Mouse (Mus musculus): ENCODE measurements at regions not wholly inside any gene's neighbourhood (a gene's known extent, or its start where the extent isn't known, plus 50 kb on each side); places are given as distances from the start of the nearest gene placed in this dataset.

GRCm38 (mm10) chr11:7408992-7409391 is 195.3 kb upstream of the Igfbp3 start:
- no peak for ATAC-seq (ENCODE audit: low FRiP score, low TSS enrichment)
- no peak for DNase-seq (ENCODE audit: low spot score)

GRCm38 (mm10) chr11:7404666-7405065 is 190.9 kb upstream of the Igfbp3 start:
- no peak overlapping the region for H3K27ac ChIP-seq (replicated peaks)
- no peak overlapping the region for H3K9ac ChIP-seq (ENCODE audit: low read length)
- no peak for ATAC-seq (ENCODE audit: low FRiP score, low TSS enrichment)
- H3K27me3 ChIP-seq (ENCODE audit: control insufficient read depth, insufficient read depth, low read length): no peaks in the 10 kb centered on the region
- TF ChIP-seq CTCF (IDR thresholded peaks at IDR 0.05; ENCODE audit: low read depth): no peak
- no peak for TF ChIP-seq EP300 (optimal IDR thresholded peaks at IDR 0.05)
- DNase-seq (ENCODE audit: low spot score): no peak
- no peaks in the 10 kb centered on the region for H3K36me3 ChIP-seq (ENCODE audit: control insufficient read depth, insufficient read depth, low read length)
- H3K4me1 ChIP-seq (replicated peaks; ENCODE audit: control insufficient read depth, insufficient read depth): no peaks in the 10 kb centered on the region
- H3K9me3 ChIP-seq (ENCODE audit: control insufficient read depth, low read length): no peaks in the 10 kb centered on the region
- H3K4me2 ChIP-seq (replicated peaks; ENCODE audit: low read depth): no peak overlapping the region
- 56% methylated on average over 4 of the region's 4 CpGs for WGBS
- H3K4me3 ChIP-seq (ENCODE audit: low read depth, low read length): no peak overlapping the region

More at GRCm38 (mm10) chr11:7408992-7409391, 195.3 kb upstream of the Igfbp3 start:
- no peak overlapping the region for H3K9ac ChIP-seq (ENCODE audit: low read length)
- H3K27me3 ChIP-seq (ENCODE audit: control insufficient read depth, insufficient read depth, low read length): no peaks in the 10 kb centered on the region
- no peaks in the 10 kb centered on the region for H3K36me3 ChIP-seq (ENCODE audit: control insufficient read depth, insufficient read depth, low read length)
- no peak for TF ChIP-seq EP300 (optimal IDR thresholded peaks at IDR 0.05)
- TF ChIP-seq CTCF (IDR thresholded peaks at IDR 0.05; ENCODE audit: low read depth): no peak
- no peaks in the 10 kb centered on the region for H3K9me3 ChIP-seq (ENCODE audit: control insufficient read depth, low read length)
- no peak overlapping the region for H3K4me3 ChIP-seq (ENCODE audit: low read depth, low read length)
- H3K4me2 ChIP-seq (replicated peaks; ENCODE audit: low read depth): no peak overlapping the region
- no peaks in the 10 kb centered on the region for H3K4me1 ChIP-seq (replicated peaks; ENCODE audit: control insufficient read depth, insufficient read depth)
- H3K27ac ChIP-seq (replicated peaks): no peak overlapping the region

GRCm38 (mm10) chr11:7371835-7372234 is 158.1 kb upstream of the Igfbp3 start:
- WGBS: 58% methylated on average over 1 of the region's 1 CpGs
- no peak overlapping the region for H3K4me3 ChIP-seq (ENCODE audit: low read depth, low read length)
- ATAC-seq (ENCODE audit: low FRiP score, low TSS enrichment) (no peak), DNase-seq (ENCODE audit: low spot score) (no peak)
- H3K27me3 ChIP-seq (ENCODE audit: control insufficient read depth, insufficient read depth, low read length): no peaks in the 10 kb centered on the region
- no peak overlapping the region for H3K4me2 ChIP-seq (replicated peaks; ENCODE audit: low read depth)
- H3K9ac ChIP-seq (ENCODE audit: low read length): no peak overlapping the region
- no peaks in the 10 kb centered on the region for H3K36me3 ChIP-seq (ENCODE audit: control insufficient read depth, insufficient read depth, low read length)
- no peaks in the 10 kb centered on the region for H3K4me1 ChIP-seq (replicated peaks; ENCODE audit: control insufficient read depth, insufficient read depth)
- no peak for TF ChIP-seq EP300 (optimal IDR thresholded peaks at IDR 0.05)
- TF ChIP-seq CTCF (IDR thresholded peaks at IDR 0.05; ENCODE audit: low read depth): no peak
- no peak overlapping the region for H3K27ac ChIP-seq (replicated peaks)
- no peaks in the 10 kb centered on the region for H3K9me3 ChIP-seq (ENCODE audit: control insufficient read depth, low read length)

GRCm38 (mm10) chr11:7361388-7361787 is 147.7 kb upstream of the Igfbp3 start:
- Histone ChIP-seq H3K27ac (replicated peaks) (no peak overlapping the region), H3K27me3 (ENCODE audit: control insufficient read depth, insufficient read depth, low read length) (no peaks in the 10 kb centered on the region), H3K9me3 (ENCODE audit: control insufficient read depth, low read length) (no peaks in the 10 kb centered on the region), H3K36me3 (ENCODE audit: control insufficient read depth, insufficient read depth, low read length) (no peaks in the 10 kb centered on the region), H3K4me1 (replicated peaks; ENCODE audit: control insufficient read depth, insufficient read depth) (no peaks in the 10 kb centered on the region), H3K4me3 (ENCODE audit: low read depth, low read length) (no peak overlapping the region), H3K9ac (ENCODE audit: low read length) (no peak overlapping the region), H3K4me2 (replicated peaks; ENCODE audit: low read depth) (no peak overlapping the region)
- ATAC-seq (ENCODE audit: low FRiP score, low TSS enrichment) (no peak), DNase-seq (ENCODE audit: low spot score) (no peak)
- TF ChIP-seq CTCF (IDR thresholded peaks at IDR 0.05; ENCODE audit: low read depth): no peak
- TF ChIP-seq EP300 (optimal IDR thresholded peaks at IDR 0.05): no peak
- 98% methylated on average over 3 of the region's 3 CpGs for WGBS

GRCm38 (mm10) chr11:7348601-7349000 is 134.9 kb upstream of the Igfbp3 start:
- Histone ChIP-seq H3K36me3 (ENCODE audit: control insufficient read depth, insufficient read depth, low read length) (no peaks in the 10 kb centered on the region), H3K4me1 (replicated peaks; ENCODE audit: control insufficient read depth, insufficient read depth) (no peaks in the 10 kb centered on the region), H3K9me3 (ENCODE audit: control insufficient read depth, low read length) (no peaks in the 10 kb centered on the region), H3K9ac (ENCODE audit: low read length) (no peak overlapping the region), H3K27ac (replicated peaks) (no peak overlapping the region), H3K4me2 (replicated peaks; ENCODE audit: low read depth) (no peak overlapping the region), H3K4me3 (ENCODE audit: low read depth, low read length) (no peak overlapping the region), H3K27me3 (ENCODE audit: control insufficient read depth, insufficient read depth, low read length) (no peaks in the 10 kb centered on the region)
- whole genome bisulfite sequencing: 79% methylated on average over 1 of the region's 1 CpGs
- DNase-seq (ENCODE audit: low spot score): no peak
- TF ChIP-seq CTCF (IDR thresholded peaks at IDR 0.05; ENCODE audit: low read depth) (no peak), EP300 (optimal IDR thresholded peaks at IDR 0.05) (no peak)
- ATAC-seq (ENCODE audit: low FRiP score, low TSS enrichment): no peak

- Histone ChIP-seq H3K9ac (ENCODE audit: low read length) (no peak overlapping the region), H3K9me3 (ENCODE audit: control insufficient read depth, low read length) (peaks cover 4% of the 10 kb centered on the region; the same call in 1 of the 2 replicates), H3K27me3 (ENCODE audit: control insufficient read depth, insufficient read depth, low read length) (no peaks in the 10 kb centered on the region), H3K4me2 (replicated peaks; ENCODE audit: low read depth) (no peak overlapping the region), H3K27ac (replicated peaks) (no peak overlapping the region), H3K4me1 (replicated peaks; ENCODE audit: control insufficient read depth, insufficient read depth) (no peaks in the 10 kb centered on the region), H3K4me3 (ENCODE audit: low read depth, low read length) (no peak overlapping the region), H3K36me3 (ENCODE audit: control insufficient read depth, insufficient read depth, low read length) (no peaks in the 10 kb centered on the region)
- DNase-seq (ENCODE audit: low spot score) (no peak), ATAC-seq (ENCODE audit: low FRiP score, low TSS enrichment) (no peak)
- TF ChIP-seq CTCF (IDR thresholded peaks at IDR 0.05; ENCODE audit: low read depth) (peak; percentile 45), EP300 (optimal IDR thresholded peaks at IDR 0.05) (no peak)
Measured at GRCm38 (mm10) chr11:7337826-7338225, 124.1 kb upstream of the Igfbp3 start.
